Mouse (Mus musculus) stomach, postnatal 0 days (tissue): Measurements from ENCODE around the gene Ahcy. TPM values are rescaled to one million over a fixed set of nuclear protein-coding genes. Genes with fewer than 3 reads are reported as not detected.
A peak's percentile ranks its signal among the peaks of the same experiment; 100 is the strongest.

Experiments used
- ATAC-seq: fragments of 200-750 bp; cut with Nextera tagmentation; 2 replicates; pipeline ENCODE4 v1.8.0; 2017; ENCODE audit not compliant: low FRiP score, low TSS enrichment
- DNase-seq: peaks from one replicate; pipeline ENCODE4 v3.0.0-alpha.2; 2016; ENCODE audit warnings: low spot score
- H3K27ac ChIP-seq: fragments of 300-500 bp; sonication (generic); replicated peaks from 2 replicates; pipeline ENCODE4 v1.5.1; 2014; ENCODE audit warnings: mild to moderate bottlenecking, control low read depth
- H3K27me3 ChIP-seq: fragments of 300-500 bp; sonication (generic); 2 replicates; pipeline ENCODE4 v1.6.1; 2014; ENCODE audit warnings: low read length; ENCODE audit not compliant: control insufficient read depth, insufficient read depth
- H3K36me3 ChIP-seq: fragments of 300-500 bp; sonication (generic); 2 replicates; pipeline ENCODE4 v1.6.1; 2014; ENCODE audit warnings: low read length, mixed read lengths; ENCODE audit not compliant: control insufficient read depth, insufficient read depth
- H3K4me1 ChIP-seq: fragments of 300-500 bp; sonication (generic); replicated peaks from 2 replicates; pipeline ENCODE4 v1.6.1; 2014; ENCODE audit warnings: antibody characterized with exemption; ENCODE audit not compliant: control insufficient read depth, insufficient read depth
- H3K4me2 ChIP-seq: fragments of 300-500 bp; sonication (generic); replicated peaks from 2 replicates; pipeline ENCODE4 v1.6.1; 2014; ENCODE audit warnings: low read depth, mild to moderate bottlenecking, control low read depth, moderate library complexity
- H3K4me3 ChIP-seq: fragments of 300-500 bp; sonication (generic); 2 replicates; pipeline ENCODE4 v1.5.1; 2014; ENCODE audit warnings: low read depth, low read length, control low read depth
- H3K9ac ChIP-seq: fragments of 300-500 bp; sonication (generic); 2 replicates; pipeline ENCODE4 v1.6.1; 2014; ENCODE audit warnings: mild to moderate bottlenecking, low read length, control low read depth, mixed read lengths
- H3K9me3 ChIP-seq: fragments of 300-500 bp; sonication (generic); 2 replicates; pipeline ENCODE4 v1.6.1; 2016; ENCODE audit warnings: low read length; ENCODE audit not compliant: control insufficient read depth
- CTCF ChIP-seq: IDR thresholded peaks from 2 replicates; pipeline ENCODE4 v1.5.1; 2016; ENCODE audit warnings: antibody characterized with exemption, low read depth, mild to moderate bottlenecking, moderate library complexity
- EP300 ChIP-seq: optimal IDR thresholded peaks from 2 replicates; pipeline ENCODE3; 2016; ENCODE audit warnings: antibody characterized with exemption
- whole genome bisulfite sequencing: fragments of 180-500 bp; shearing (Covaris S2); extraction: QIAGEN DNeasy Blood & Tissue Kit; methylation state at CpG from one replicate; pipeline ENCODE4 v1.1.7; 2014; 5-methylcytosine and 5-hydroxymethylcytosine counted together
- polyA plus RNA-seq: library from polyadenylated mRNA; unstranded; fragments of >200 nt; fragmentation: Nextera tagmentation; extraction: Ambion mirVana; gene quantifications from 2 replicates; pipeline ENCODE4 v1.2.1, GENCODE M21; 2015

Gene Ahcy
- polyA plus RNA-seq, 1 experiment from 2014 or later, result 25.2 TPM

DNA sequence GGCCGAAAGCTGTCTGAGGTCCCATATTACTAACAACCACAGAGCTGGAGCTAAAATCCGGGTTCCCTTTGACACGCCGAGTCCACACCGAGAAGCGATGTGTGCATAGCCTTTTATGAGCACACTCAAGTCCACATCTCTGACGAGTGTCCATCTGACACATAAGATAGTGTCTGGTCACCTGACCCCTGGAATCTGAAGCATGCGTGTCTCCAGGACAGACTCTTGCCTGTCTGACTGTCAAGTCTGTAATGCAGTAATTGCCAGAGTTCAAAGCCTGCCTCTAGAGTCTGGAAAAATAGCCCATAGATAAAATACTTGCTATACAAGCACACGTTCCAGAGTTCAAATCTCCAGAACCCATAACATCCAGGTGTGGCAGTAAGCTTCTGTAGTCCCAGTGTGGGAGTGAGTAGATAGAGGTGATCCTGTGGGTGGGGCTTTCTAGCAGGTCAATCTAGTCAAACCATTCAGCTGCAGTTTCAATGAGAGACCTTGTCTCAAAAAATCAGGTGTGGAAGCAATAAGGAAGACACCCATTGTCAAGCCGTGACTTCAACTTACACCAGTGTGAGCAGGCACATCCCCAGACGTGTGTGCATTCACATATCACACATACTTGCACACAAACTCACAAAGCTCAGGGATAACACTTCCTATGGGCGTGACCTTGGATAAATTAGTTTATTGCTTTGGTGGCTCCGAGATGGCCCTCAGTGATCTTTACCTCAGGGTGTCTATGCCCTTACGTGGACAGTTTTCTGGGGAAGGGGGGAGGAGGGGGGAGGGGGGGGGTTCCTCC is 25.9 kb upstream of the Ahcy start:
- Histone ChIP-seq H3K27me3 (no peaks in the 10 kb centered on the region), H3K4me1 (no peaks in the 10 kb centered on the region), H3K9me3 (no peaks in the 10 kb centered on the region), H3K4me2 (no peak overlapping the region), H3K4me3 (no peak overlapping the region), H3K36me3 (no peaks in the 10 kb centered on the region), H3K9ac (no peak overlapping the region), H3K27ac (no peak overlapping the region)
- DNase-seq (no peak), ATAC-seq (no peak)
- WGBS, result 75% methylated on average over 14 of the region's 14 CpGs
- TF ChIP-seq EP300 (no peak), CTCF (no peak)

DNA sequence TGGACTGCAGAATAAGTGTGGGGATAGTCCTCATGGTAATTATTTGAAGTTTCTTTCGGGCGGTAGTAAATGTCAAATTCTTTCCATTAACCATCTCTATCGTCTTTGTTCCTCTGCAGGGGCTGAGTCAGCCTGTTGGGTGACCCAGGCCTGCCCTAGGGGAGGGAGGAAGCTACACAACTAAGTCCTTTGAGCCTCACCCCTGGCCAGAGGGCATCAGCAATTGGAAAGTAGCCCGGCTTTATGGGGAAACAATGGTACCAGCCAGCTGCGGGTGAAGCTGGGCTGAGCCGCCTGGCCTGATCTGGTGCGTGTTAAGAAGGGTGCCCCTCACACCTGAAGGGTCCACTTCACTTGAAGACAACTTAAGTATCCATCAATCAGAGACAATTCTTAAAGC is 25.1 kb upstream of the Ahcy start:
- TF ChIP-seq EP300 (no peak), CTCF (no peak)
- WGBS, result 60% methylated on average over 7 of the region's 7 CpGs
- Histone ChIP-seq H3K27me3 (no peaks in the 10 kb centered on the region), H3K36me3 (no peaks in the 10 kb centered on the region), H3K4me1 (no peaks in the 10 kb centered on the region), H3K4me3 (no peak overlapping the region), H3K9me3 (no peaks in the 10 kb centered on the region), H3K9ac (no peak overlapping the region), H3K4me2 (no peak overlapping the region), H3K27ac (no peak overlapping the region)
- ATAC-seq, result peak; percentile 21; the same call in 1 of the 2 replicates
- peak; percentile 25 for DNase-seq

GRCm38 (mm10) chr2:155098720-155099380 is 24.6 kb upstream of the Ahcy start:
- 82% methylated on average over 9 of the region's 9 CpGs for WGBS
- ATAC-seq, result 0 out of 2 replicates have a peak, but pooled peaks have one; percentile 21
- TF ChIP-seq EP300 (no peak), CTCF (peak; percentile 51)
- H3K9me3 ChIP-seq, result no peaks in the 10 kb centered on the region
- no peak overlapping the region for H3K27ac ChIP-seq
- H3K9ac ChIP-seq, result no peak overlapping the region
- H3K4me3 ChIP-seq, result no peak overlapping the region
- DNase-seq, result no peak
- H3K27me3 ChIP-seq, result no peaks in the 10 kb centered on the region
- H3K4me2 ChIP-seq, result no peak overlapping the region
- H3K36me3 ChIP-seq, result no peaks in the 10 kb centered on the region
- H3K4me1 ChIP-seq, result no peaks in the 10 kb centered on the region

- Histone ChIP-seq H3K36me3 (no peaks in the 10 kb centered on the region), H3K9ac (no peak overlapping the region), H3K9me3 (no peaks in the 10 kb centered on the region), H3K4me1 (no peaks in the 10 kb centered on the region), H3K4me2 (no peak overlapping the region), H3K4me3 (no peak overlapping the region), H3K27ac (no peak overlapping the region), H3K27me3 (no peaks in the 10 kb centered on the region)
- DNase-seq, result no peak
- no peak for ATAC-seq
- 44% methylated on average over 4 of the region's 4 CpGs for WGBS
- TF ChIP-seq EP300, result no peak
- no peak for TF ChIP-seq CTCF
Observed at GRCm38 (mm10) chr2:155093418-155093817, 19.1 kb upstream of the Ahcy start.

- 80% methylated on average over 3 of the region's 3 CpGs for WGBS
- H3K4me1 ChIP-seq, result no peaks in the 10 kb centered on the region
- H3K4me3 ChIP-seq, result no peak overlapping the region
- H3K36me3 ChIP-seq, result no peaks in the 10 kb centered on the region
- no peak overlapping the region for H3K4me2 ChIP-seq
- no peak overlapping the region for H3K27ac ChIP-seq
- TF ChIP-seq EP300 (no peak), CTCF (no peak)
- H3K9ac ChIP-seq, result no peak overlapping the region
- no peak for DNase-seq
- no peaks in the 10 kb centered on the region for H3K27me3 ChIP-seq
- no peak for ATAC-seq
- H3K9me3 ChIP-seq, result no peaks in the 10 kb centered on the region
Observed at GRCm38 (mm10) chr2:155091743-155092075, 17.4 kb upstream of the Ahcy start.
